Mouse (Mus musculus) liver, embryonic 11.5 days (tissue): ENCODE measurements around the gene Dpp6. TPM values are rescaled to one million over a fixed set of nuclear protein-coding genes. Genes with fewer than 3 reads are reported as not detected.

ENCODE experiments used
- ATAC-seq: fragments of 200-750 bp; cut with Nextera tagmentation; replicated peaks from 2 replicates; pipeline ENCODE4 v1.8.0; 2017; ENCODE audit warnings: moderate number of reproducible peaks, mild to moderate bottlenecking, moderate TSS enrichment, moderate library complexity; ENCODE audit not compliant: low FRiP score
- DNase-seq: peaks from one replicate; pipeline ENCODE4 v3.0.0-alpha.2; 2017; ENCODE audit warnings: low spot score
- H3K27ac ChIP-seq: fragments of 300-500 bp; sonication (generic); 2 replicates; pipeline ENCODE4 v1.5.1; 2014; ENCODE audit warnings: mild to moderate bottlenecking, low read depth, low read length, control low read depth
- H3K27me3 ChIP-seq: fragments of 300-500 bp; sonication (generic); replicated peaks from 2 replicates; pipeline ENCODE4 v1.6.1; 2014; ENCODE audit warnings: low read length, mixed read lengths; ENCODE audit not compliant: control insufficient read depth, insufficient read depth
- H3K36me3 ChIP-seq: fragments of 300-500 bp; sonication (generic); 2 replicates; pipeline ENCODE4 v1.6.1; 2014; ENCODE audit warnings: mild to moderate bottlenecking, low read length, moderate library complexity, mixed read lengths; ENCODE audit not compliant: control insufficient read depth, insufficient read depth
- H3K4me1 ChIP-seq: fragments of 300-500 bp; sonication (generic); replicated peaks from 2 replicates; pipeline ENCODE4 v1.6.1; 2014; ENCODE audit warnings: low read length, mixed read lengths; ENCODE audit not compliant: control insufficient read depth, insufficient read depth
- H3K4me2 ChIP-seq: fragments of 300-500 bp; sonication (generic); 2 replicates; pipeline ENCODE4 v1.6.1; 2014; ENCODE audit warnings: mild to moderate bottlenecking, control low read depth, moderate library complexity
- H3K4me3 ChIP-seq: fragments of 300-500 bp; sonication (generic); 2 replicates; pipeline ENCODE4 v1.5.1; 2014; ENCODE audit warnings: low read depth, low read length, control low read depth
- H3K9ac ChIP-seq: fragments of 300-500 bp; sonication (generic); 2 replicates; pipeline ENCODE4 v1.6.1; 2014; ENCODE audit warnings: low read depth, low read length, control low read depth
- H3K9me3 ChIP-seq: fragments of 300-500 bp; sonication (generic); 2 replicates; pipeline ENCODE4 v1.6.1; 2016; ENCODE audit warnings: low read length, inconsistent platforms, mixed read lengths; ENCODE audit not compliant: control insufficient read depth
- WGBS: fragments of 180-500 bp; shearing (Covaris S2); extraction: QIAGEN DNeasy Blood & Tissue Kit; methylation state at CpG from one replicate; pipeline ENCODE4 v1.1.7; 2014; 5-methylcytosine and 5-hydroxymethylcytosine counted together
- polyA plus RNA-seq: library from polyadenylated mRNA; unstranded; fragments of >200 nt; fragmentation: Nextera tagmentation; extraction: Ambion mirVana; gene quantifications from 2 replicates; pipeline ENCODE4 v1.2.1, GENCODE M21; 2014

The Dpp6 gene
- polyA plus RNA-seq = 0.61 and 1.1 TPM in 2 replicates

DNA sequence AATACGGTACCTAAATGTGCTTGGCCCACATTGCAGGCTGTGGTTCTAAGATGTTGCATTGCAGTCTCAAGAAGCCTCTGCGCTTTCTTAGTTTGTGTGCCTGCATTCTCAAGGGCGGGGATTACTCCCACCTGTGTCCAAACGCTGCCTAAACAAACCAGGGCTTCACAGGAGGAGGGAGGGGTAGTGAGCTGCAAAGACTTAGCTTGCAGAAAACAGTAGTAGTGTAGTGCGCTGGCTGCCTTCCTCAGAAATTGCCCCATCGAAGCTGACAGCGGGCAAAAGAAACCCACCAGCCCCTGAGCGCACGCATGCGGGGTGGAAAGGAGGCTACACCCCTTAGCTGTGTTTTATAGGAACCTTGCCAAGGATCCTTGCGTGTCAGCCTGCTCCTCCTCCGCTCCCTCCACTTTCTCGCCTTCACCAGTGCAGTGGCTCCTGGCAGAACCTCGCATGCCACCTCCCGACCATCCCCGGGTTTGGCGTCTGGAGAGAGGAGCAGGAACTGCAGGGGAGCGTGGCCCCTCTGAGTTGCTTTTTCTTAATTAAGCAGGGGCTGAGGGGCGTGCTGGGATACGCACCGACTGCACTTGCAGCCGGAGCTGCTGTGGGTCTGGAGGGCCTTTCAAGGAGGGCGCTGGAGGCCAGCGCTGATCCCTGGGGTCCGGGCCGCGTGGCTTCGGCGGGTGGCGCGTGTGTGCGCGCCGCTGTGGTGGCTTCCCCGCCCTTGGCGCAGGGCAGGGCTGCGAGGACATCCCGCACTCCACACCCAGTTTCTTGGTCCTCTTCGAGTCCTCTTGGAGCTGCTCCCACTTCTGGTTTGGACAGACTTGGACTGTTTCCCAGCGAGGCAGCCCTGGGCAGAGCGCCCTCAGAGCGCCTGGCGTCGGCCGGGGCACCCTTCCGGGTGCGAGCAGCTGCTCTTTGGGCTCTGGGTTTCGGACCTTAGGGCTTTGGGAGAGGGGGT is at the start of gene Dpp6:
TSS of gene Dpp6 (plus strand) at position 229 of the 967 bp plus-strand sequence.
- peaks cover 21% of the 10 kb centered on the region for H3K27me3 ChIP-seq
- H3K4me1 ChIP-seq = no peaks in the 10 kb centered on the region
- H3K9ac ChIP-seq = no peak within 1 kb of the TSS
- H3K4me2 ChIP-seq = peak within 1 kb of the TSS; percentile 43
- no peaks in the 10 kb centered on the region for H3K36me3 ChIP-seq
- no peaks in the 10 kb centered on the region for H3K9me3 ChIP-seq
- 7% methylated on average over 48 of the region's 48 CpGs for WGBS
- no peak within 1 kb of the TSS for H3K27ac ChIP-seq
- no peak for DNase-seq
- ATAC-seq = no peak
- no peak within 1 kb of the TSS for H3K4me3 ChIP-seq

GRCm38 (mm10) chr5:26783955-26784354 is 33.0 kb upstream of the Dpp6 start:
- no peak for ATAC-seq
- Histone ChIP-seq H3K4me2 (no peak overlapping the region), H3K27ac (no peak overlapping the region), H3K27me3 (no peaks in the 10 kb centered on the region), H3K4me1 (no peaks in the 10 kb centered on the region), H3K36me3 (no peaks in the 10 kb centered on the region), H3K9ac (no peak overlapping the region), H3K9me3 (no peaks in the 10 kb centered on the region), H3K4me3 (no peak overlapping the region)
- DNase-seq = no peak
- WGBS = 73% methylated on average over 3 of the region's 3 CpGs

- Histone ChIP-seq H3K4me2 (no peak overlapping the region), H3K36me3 (no peaks in the 10 kb centered on the region), H3K9me3 (no peaks in the 10 kb centered on the region), H3K27me3 (no peaks in the 10 kb centered on the region), H3K4me1 (no peaks in the 10 kb centered on the region), H3K27ac (no peak overlapping the region), H3K9ac (no peak overlapping the region), H3K4me3 (no peak overlapping the region)
- 92% methylated on average over 2 of the region's 2 CpGs for WGBS
- ATAC-seq (no peak), DNase-seq (no peak)
Observed at GRCm38 (mm10) chr5:26795524-26795923, 21.5 kb upstream of the Dpp6 start.

GRCm38 (mm10) chr5:26835972-26836371 is 19.0 kb downstream of the Dpp6 start:
- no peak overlapping the region for H3K4me3 ChIP-seq
- no peak overlapping the region for H3K9ac ChIP-seq
- no peaks in the 10 kb centered on the region for H3K36me3 ChIP-seq
- H3K9me3 ChIP-seq = no peaks in the 10 kb centered on the region
- WGBS = 77% methylated on average over 1 of the region's 1 CpGs
- H3K4me1 ChIP-seq = no peaks in the 10 kb centered on the region
- no peak overlapping the region for H3K4me2 ChIP-seq
- DNase-seq (no peak), ATAC-seq (no peak)
- H3K27me3 ChIP-seq = no peaks in the 10 kb centered on the region
- H3K27ac ChIP-seq = no peak overlapping the region

DNA sequence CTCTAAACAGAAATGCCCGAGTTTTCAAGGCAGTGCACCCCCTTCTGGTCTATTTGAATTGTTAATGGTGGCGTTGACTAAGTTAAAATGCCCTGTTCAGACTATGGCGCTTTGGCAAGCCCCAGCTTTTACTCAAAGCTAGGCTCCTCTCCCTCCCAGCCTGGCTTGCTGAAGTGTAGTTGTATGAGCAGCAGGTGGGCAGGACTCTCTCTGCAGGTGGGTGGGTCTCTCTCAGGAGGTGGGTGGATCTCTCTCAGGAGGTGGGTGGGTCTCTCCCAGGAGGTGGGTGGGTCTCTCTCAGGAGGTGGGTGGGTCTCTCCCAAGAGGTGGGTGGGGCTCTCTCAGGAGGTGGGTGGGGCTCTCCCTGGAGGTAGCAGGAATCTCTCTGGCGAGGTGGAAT is 24.1 kb downstream of the Dpp6 start:
- WGBS = 29% methylated on average over 4 of the region's 4 CpGs
- no peak overlapping the region for H3K9ac ChIP-seq
- no peaks in the 10 kb centered on the region for H3K9me3 ChIP-seq
- no peak overlapping the region for H3K27ac ChIP-seq
- H3K4me2 ChIP-seq = no peak overlapping the region
- no peaks in the 10 kb centered on the region for H3K27me3 ChIP-seq
- H3K36me3 ChIP-seq = no peaks in the 10 kb centered on the region
- no peaks in the 10 kb centered on the region for H3K4me1 ChIP-seq
- H3K4me3 ChIP-seq = no peak overlapping the region
- no peak for DNase-seq
- no peak for ATAC-seq

- no peak overlapping the region for H3K9ac ChIP-seq
- H3K9me3 ChIP-seq = no peaks in the 10 kb centered on the region
- ATAC-seq = no peak
- no peaks in the 10 kb centered on the region for H3K36me3 ChIP-seq
- H3K4me1 ChIP-seq = no peaks in the 10 kb centered on the region
- H3K27me3 ChIP-seq = no peaks in the 10 kb centered on the region
- H3K27ac ChIP-seq = no peak overlapping the region
- no peak overlapping the region for H3K4me2 ChIP-seq
- 68% methylated on average over 4 of the region's 4 CpGs for WGBS
- H3K4me3 ChIP-seq = no peak overlapping the region
- DNase-seq = no peak
Observed at GRCm38 (mm10) chr5:26854746-26855145, 37.7 kb downstream of the Dpp6 start.

DNA sequence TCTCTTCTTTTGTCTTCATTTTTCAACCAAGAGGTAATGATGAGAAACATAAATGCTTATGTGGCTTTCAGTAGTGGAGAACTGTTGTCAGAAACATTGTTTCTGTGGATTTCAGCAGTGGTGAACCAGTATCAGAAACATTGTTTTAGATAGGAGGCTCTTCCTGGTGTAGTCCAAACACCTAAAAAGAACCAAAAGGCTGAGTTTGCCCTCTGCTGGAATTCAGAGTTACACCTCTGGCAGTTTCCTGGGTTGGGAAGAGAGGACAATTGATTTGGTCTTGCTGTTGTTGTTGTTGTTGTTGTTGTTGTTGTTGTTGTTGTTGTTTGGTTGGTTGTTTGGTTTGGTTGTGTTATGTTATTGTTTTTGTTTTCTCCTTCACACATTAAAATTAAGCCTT is 58.4 kb downstream of the Dpp6 start:
- no peak overlapping the region for H3K27ac ChIP-seq
- DNase-seq (no peak), ATAC-seq (no peak)
- H3K4me3 ChIP-seq = no peak overlapping the region
- no peak overlapping the region for H3K4me2 ChIP-seq
- no peaks in the 10 kb centered on the region for H3K36me3 ChIP-seq
- H3K4me1 ChIP-seq = no peaks in the 10 kb centered on the region
- no peaks in the 10 kb centered on the region for H3K27me3 ChIP-seq
- no peak overlapping the region for H3K9ac ChIP-seq
- H3K9me3 ChIP-seq = no peaks in the 10 kb centered on the region

GRCm38 (mm10) chr5:26887496-26887895 is 70.5 kb downstream of the Dpp6 start:
- no peak for ATAC-seq
- no peak overlapping the region for H3K4me3 ChIP-seq
- no peak for DNase-seq
- no peak overlapping the region for H3K27ac ChIP-seq
- no peaks in the 10 kb centered on the region for H3K9me3 ChIP-seq
- no peaks in the 10 kb centered on the region for H3K36me3 ChIP-seq
- H3K4me2 ChIP-seq = no peak overlapping the region
- H3K9ac ChIP-seq = no peak overlapping the region
- 85% methylated on average over 1 of the region's 1 CpGs for WGBS
- no peaks in the 10 kb centered on the region for H3K27me3 ChIP-seq
- H3K4me1 ChIP-seq = no peaks in the 10 kb centered on the region

DNA sequence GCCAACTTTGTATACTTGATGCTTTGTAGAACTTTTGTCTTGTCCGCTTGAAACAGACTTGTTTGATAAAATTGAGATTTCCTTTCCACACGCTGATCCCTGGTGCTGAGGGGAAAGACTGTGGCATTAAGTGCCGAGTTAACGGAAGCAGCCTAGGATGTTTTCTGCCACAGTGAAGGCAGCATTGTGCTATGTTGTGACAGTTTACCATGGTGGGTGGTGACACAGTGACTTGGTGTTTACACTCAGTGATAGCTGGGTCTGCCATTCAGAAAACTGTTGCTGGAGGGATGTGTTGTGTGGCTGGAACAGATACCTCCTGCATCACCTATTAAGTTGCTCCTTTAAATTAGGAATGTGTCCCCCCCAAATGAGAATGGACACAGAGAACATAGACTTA is 71.1 kb downstream of the Dpp6 start:
- Histone ChIP-seq H3K4me1 (no peaks in the 10 kb centered on the region), H3K27ac (no peak overlapping the region), H3K9ac (no peak overlapping the region), H3K4me3 (no peak overlapping the region), H3K36me3 (no peaks in the 10 kb centered on the region), H3K4me2 (no peak overlapping the region), H3K27me3 (no peaks in the 10 kb centered on the region), H3K9me3 (no peaks in the 10 kb centered on the region)
- ATAC-seq (no peak), DNase-seq (no peak)
- 74% methylated on average over 4 of the region's 4 CpGs for WGBS
